ENCODE assay signal across 8 mouse cellular contexts in genomic region chr10:81142551-81142981, GRCm38 (mm10). TPM values are rescaled to one million over a fixed set of nuclear protein-coding genes. Genes with fewer than 3 reads are reported as not detected.
DNase-seq lines count a peak whose midpoint lies in the region; ATAC-seq lines count a peak whose summit lies in the region.
"Had no signal": no experiment of that assay in that cellular context is flagged by ENCODE, and none has a peak within 500 bp of the region (broad histone marks: within the 10 kb centered on the region; RNA-seq: fewer than 3 reads in every experiment).

No protein-coding gene starts in this region.

- ATAC-seq in kidney, embryonic 15.5 days (replicated peaks; ENCODE audit: low FRiP score): no peak
- ATAC-seq in embryonic facial prominence, embryonic 12.5 days (ENCODE audit: insufficient number of reproducible peaks, insufficient read depth, low FRiP score, low TSS enrichment): no peak
- ATAC-seq in liver, embryonic 16.5 days (ENCODE audit: low read depth): no peak

- H3K4me2 ChIP-seq in kidney, embryonic 15.5 days: no peak overlapping the region
- H3K4me2 ChIP-seq in embryonic facial prominence, embryonic 12.5 days (replicated peaks): no peak overlapping the region
- no peak overlapping the region for H3K4me2 ChIP-seq in liver, embryonic 16.5 days (ENCODE audit: low read depth, low read length)

- H3K27ac ChIP-seq in kidney, embryonic 15.5 days: 0 out of 2 replicates have a peak overlapping the region, but pooled peaks have one; percentile 22
- H3K27ac ChIP-seq in embryonic facial prominence, embryonic 12.5 days: peak overlapping the region; percentile 47; the same call in 1 of the 2 replicates
- 0 out of 2 replicates have a peak overlapping the region, but pooled peaks have one; percentile 9 for H3K27ac ChIP-seq in liver, embryonic 16.5 days (ENCODE audit: low read length)

- H3K27me3 ChIP-seq in kidney, embryonic 15.5 days: no peaks in the 10 kb centered on the region
- H3K27me3 ChIP-seq in embryonic facial prominence, embryonic 12.5 days: no peaks in the 10 kb centered on the region
- no peaks in the 10 kb centered on the region for H3K27me3 ChIP-seq in liver, embryonic 16.5 days (ENCODE audit: control insufficient read depth, insufficient read depth, low read depth, low read length)

- peaks cover 51% of the 10 kb centered on the region for H3K36me3 ChIP-seq in kidney, embryonic 15.5 days
- peaks cover 48% of the 10 kb centered on the region for H3K36me3 ChIP-seq in embryonic facial prominence, embryonic 12.5 days
- H3K36me3 ChIP-seq in liver, embryonic 16.5 days (ENCODE audit: control insufficient read depth, insufficient read depth): peaks cover 46% of the 10 kb centered on the region

- no peak for DNase-seq in kidney, postnatal 4 days
- peak; percentile 74 for DNase-seq in adrenal gland, postnatal 14 days
- no peak for DNase-seq in thymus, postnatal 0 days (ENCODE audit: low spot score)
- DNase-seq in urinary bladder, postnatal 25 days (ENCODE audit: low spot score): no peak
- DNase-seq: gastrocnemius, postnatal 10 days had no signal

- no peaks in the 10 kb centered on the region for H3K9me3 ChIP-seq in kidney, embryonic 15.5 days (replicated peaks)
- no peaks in the 10 kb centered on the region for H3K9me3 ChIP-seq in embryonic facial prominence, embryonic 12.5 days
- no peaks in the 10 kb centered on the region for H3K9me3 ChIP-seq in liver, embryonic 16.5 days (replicated peaks; ENCODE audit: control insufficient read depth, low read length)

- WGBS in kidney, embryonic 15.5 days: 74% methylated on average over 5 of the region's 5 CpGs
- 76% methylated on average over 5 of the region's 5 CpGs for WGBS in embryonic facial prominence, embryonic 12.5 days
- 65% methylated on average over 5 of the region's 5 CpGs for WGBS in liver, embryonic 16.5 days (ENCODE audit: insufficient replicate concordance)

- H3K9ac ChIP-seq in kidney, embryonic 15.5 days: no peak overlapping the region
- no peak overlapping the region for H3K9ac ChIP-seq in embryonic facial prominence, embryonic 12.5 days
- H3K9ac ChIP-seq in liver, embryonic 16.5 days (ENCODE audit: low read depth, low read length): no peak overlapping the region; the same call in 1 of the 2 replicates

- H3K4me1 ChIP-seq in kidney, embryonic 15.5 days: peaks cover 49% of the 10 kb centered on the region
- peaks cover 46% of the 10 kb centered on the region for H3K4me1 ChIP-seq in embryonic facial prominence, embryonic 12.5 days
- peaks cover 60% of the 10 kb centered on the region for H3K4me1 ChIP-seq in liver, embryonic 16.5 days (ENCODE audit: control insufficient read depth, low read depth, low read length)

- H3K4me3 ChIP-seq in kidney, embryonic 15.5 days (replicated peaks): no peak overlapping the region
- H3K4me3 ChIP-seq in embryonic facial prominence, embryonic 12.5 days: no peak overlapping the region
- no peak overlapping the region for H3K4me3 ChIP-seq in liver, embryonic 16.5 days (ENCODE audit: low read depth, low read length)

RNA-seq across cellular contexts. Expression of gene Zbtb7a, which starts 7.5 kb away (rescaled TPM):
- 25.6 and 26.6 TPM in 2 replicates for polyA plus RNA-seq in kidney, embryonic 15.5 days (2015; fragmentation: Nextera tagmentation; extraction: Ambion mirVana)
- total RNA-seq in adrenal gland, postnatal 14 days (2021): 66.9 and 73.8 TPM in 2 replicates
- 21.7 and 22.3 TPM in 2 replicates for polyA plus RNA-seq in embryonic facial prominence, embryonic 12.5 days (2016; fragmentation: Nextera tagmentation; extraction: Ambion mirVana)
- polyA plus RNA-seq in liver, embryonic 16.5 days (2015; fragmentation: Nextera tagmentation; extraction: Ambion mirVana): 30.0 and 35.0 TPM in 2 replicates
- polyA plus RNA-seq in thymus, postnatal 0 days (2015; fragmentation: Nextera tagmentation; extraction: Ambion mirVana): 34.5 and 44.9 TPM in 2 replicates

RNA-seq across cellular contexts. Expression of gene Pias4, which starts 25.2 kb away (rescaled TPM):
- polyA plus RNA-seq in kidney, embryonic 15.5 days (2015; fragmentation: Nextera tagmentation; extraction: Ambion mirVana): 48.6 and 51.2 TPM in 2 replicates
- 27.3 and 28.3 TPM in 2 replicates for total RNA-seq in adrenal gland, postnatal 14 days (2021)
- polyA plus RNA-seq in embryonic facial prominence, embryonic 12.5 days (2016; fragmentation: Nextera tagmentation; extraction: Ambion mirVana): 57.5 and 62.0 TPM in 2 replicates
- 21.8 and 22.1 TPM in 2 replicates for polyA plus RNA-seq in liver, embryonic 16.5 days (2015; fragmentation: Nextera tagmentation; extraction: Ambion mirVana)
- 37.3 and 39.0 TPM in 2 replicates for polyA plus RNA-seq in thymus, postnatal 0 days (2015; fragmentation: Nextera tagmentation; extraction: Ambion mirVana)

RNA-seq across cellular contexts. Expression of gene Eef2, which starts 33.9 kb away (rescaled TPM):
- 563 and 597 TPM in 2 replicates for polyA plus RNA-seq in kidney, embryonic 15.5 days (2015; fragmentation: Nextera tagmentation; extraction: Ambion mirVana)
- 1,390 and 1,511 TPM in 2 replicates for total RNA-seq in adrenal gland, postnatal 14 days (2021)
- 552 and 562 TPM in 2 replicates for polyA plus RNA-seq in embryonic facial prominence, embryonic 12.5 days (2016; fragmentation: Nextera tagmentation; extraction: Ambion mirVana)
- 266 and 282 TPM in 2 replicates for polyA plus RNA-seq in liver, embryonic 16.5 days (2015; fragmentation: Nextera tagmentation; extraction: Ambion mirVana)
- 612 and 638 TPM in 2 replicates for polyA plus RNA-seq in thymus, postnatal 0 days (2015; fragmentation: Nextera tagmentation; extraction: Ambion mirVana)

RNA-seq across cellular contexts. Expression of gene Map2k2, which starts 36.9 kb away (rescaled TPM):
- 182 and 202 TPM in 2 replicates for polyA plus RNA-seq in kidney, embryonic 15.5 days (2015; fragmentation: Nextera tagmentation; extraction: Ambion mirVana)
- 161 and 163 TPM in 2 replicates for total RNA-seq in adrenal gland, postnatal 14 days (2021)
- polyA plus RNA-seq in embryonic facial prominence, embryonic 12.5 days (2016; fragmentation: Nextera tagmentation; extraction: Ambion mirVana): 230 and 238 TPM in 2 replicates
- polyA plus RNA-seq in liver, embryonic 16.5 days (2015; fragmentation: Nextera tagmentation; extraction: Ambion mirVana): 93.8 and 100 TPM in 2 replicates
- polyA plus RNA-seq in thymus, postnatal 0 days (2015; fragmentation: Nextera tagmentation; extraction: Ambion mirVana): 142 and 150 TPM in 2 replicates

RNA-seq across cellular contexts. Expression of gene Dapk3, which starts 40.2 kb away (rescaled TPM):
- 41.0 and 47.9 TPM in 2 replicates for polyA plus RNA-seq in kidney, embryonic 15.5 days (2015; fragmentation: Nextera tagmentation; extraction: Ambion mirVana)
- 58.3 and 62.2 TPM in 2 replicates for total RNA-seq in adrenal gland, postnatal 14 days (2021)
- 79.5 and 85.3 TPM in 2 replicates for polyA plus RNA-seq in embryonic facial prominence, embryonic 12.5 days (2016; fragmentation: Nextera tagmentation; extraction: Ambion mirVana)
- 11.0 and 12.2 TPM in 2 replicates for polyA plus RNA-seq in liver, embryonic 16.5 days (2015; fragmentation: Nextera tagmentation; extraction: Ambion mirVana)
- 47.8 and 54.1 TPM in 2 replicates for polyA plus RNA-seq in thymus, postnatal 0 days (2015; fragmentation: Nextera tagmentation; extraction: Ambion mirVana)
